Mouse (Mus musculus) lung, postnatal 0 days (tissue): Measurements from ENCODE around the gene Serpina3f. TPM values are rescaled to one million over a fixed set of nuclear protein-coding genes. Genes with fewer than 3 reads are reported as not detected.

Source experiments
- ATAC-seq: fragments of 200-750 bp; cut with Nextera tagmentation; 2 replicates; pipeline ENCODE4 v1.8.0; 2017; ENCODE audit warnings: moderate library complexity
- DNase-seq: peaks from one replicate; pipeline ENCODE4 v3.0.0-alpha.2; 2016; ENCODE audit warnings: low spot score
- H3K27ac ChIP-seq: fragments of 300-500 bp; sonication (generic); 2 replicates; pipeline ENCODE4 v1.5.1; 2014; ENCODE audit warnings: antibody characterized with exemption, mild to moderate bottlenecking, low read length, mixed read lengths
- H3K27me3 ChIP-seq: fragments of 300-500 bp; sonication (generic); replicated peaks from 2 replicates; pipeline ENCODE4 v1.6.1; 2014; ENCODE audit warnings: low read length, mixed read lengths; ENCODE audit not compliant: insufficient read depth
- H3K36me3 ChIP-seq: fragments of 300-500 bp; sonication (generic); 2 replicates; pipeline ENCODE4 v1.6.1; 2014; ENCODE audit warnings: low read length, mixed read lengths; ENCODE audit not compliant: insufficient read depth
- H3K4me1 ChIP-seq: fragments of 300-500 bp; sonication (generic); 2 replicates; pipeline ENCODE4 v1.6.1; 2014; ENCODE audit warnings: antibody characterized with exemption, low read depth, low read length, mixed read lengths; ENCODE audit not compliant: insufficient read depth
- H3K4me2 ChIP-seq: fragments of 300-500 bp; sonication (generic); replicated peaks from 2 replicates; pipeline ENCODE4 v1.6.1; 2014; ENCODE audit warnings: low read depth, mild to moderate bottlenecking, low read length, moderate library complexity, mixed read lengths
- H3K4me3 ChIP-seq: fragments of 300-500 bp; sonication (generic); 2 replicates; pipeline ENCODE4 v1.5.1; 2014; ENCODE audit warnings: low read depth, low read length
- H3K9ac ChIP-seq: fragments of 300-500 bp; sonication (generic); replicated peaks from 2 replicates; pipeline ENCODE4 v1.6.1; 2014; ENCODE audit warnings: low read depth, mild to moderate bottlenecking
- H3K9me3 ChIP-seq: fragments of 300-500 bp; sonication (generic); 2 replicates; pipeline ENCODE4 v1.6.1; 2016; ENCODE audit warnings: low read length, mixed read lengths
- CTCF ChIP-seq: IDR thresholded peaks from 2 replicates; pipeline ENCODE4 v1.5.1; 2016; ENCODE audit warnings: antibody characterized with exemption, mild to moderate bottlenecking
- EP300 ChIP-seq: IDR thresholded peaks from 2 replicates; pipeline ENCODE4 v1.6.1; 2016; ENCODE audit warnings: antibody characterized with exemption, mild to moderate bottlenecking, control low read depth
- WGBS: fragments of 180-500 bp; shearing (Covaris S2); extraction: QIAGEN DNeasy Blood & Tissue Kit; methylation state at CpG from one replicate; pipeline ENCODE4 v1.1.7; 2014; 5-methylcytosine and 5-hydroxymethylcytosine counted together
- polyA plus RNA-seq: library from polyadenylated mRNA; unstranded; fragments of >200 nt; fragmentation: Nextera tagmentation; extraction: Ambion mirVana; gene quantifications from 2 replicates; pipeline ENCODE4 v1.2.1, GENCODE M21; 2015

Gene Serpina3f
- 0.99 and 1.8 TPM in 2 replicates for polyA plus RNA-seq

DNA sequence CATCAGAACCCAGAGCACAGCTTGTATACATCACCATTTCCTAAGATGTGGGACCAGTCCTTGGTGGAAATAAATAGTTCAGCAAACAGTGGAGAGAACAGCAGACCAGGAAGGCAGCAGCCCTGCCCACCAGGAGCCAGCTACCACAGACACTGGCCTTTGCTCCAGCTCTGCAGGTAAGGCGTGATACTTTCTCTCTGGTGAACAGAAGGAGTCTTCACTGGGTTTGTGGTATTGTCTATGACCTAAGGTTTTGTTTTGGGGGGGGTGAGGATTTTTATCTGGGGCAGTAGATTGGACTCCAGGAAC lies at the start of gene Serpina3f:
Gene Serpina3f, plus strand, starts transcription at position 100 of the 309 bp plus-strand sequence.
- Histone ChIP-seq H3K9ac (no peak within 1 kb of the TSS), H3K36me3 (no peaks in the 10 kb centered on the region), H3K9me3 (no peaks in the 10 kb centered on the region), H3K4me2 (no peak within 1 kb of the TSS), H3K27ac (no peak within 1 kb of the TSS), H3K27me3 (no peaks in the 10 kb centered on the region), H3K4me3 (no peak within 1 kb of the TSS), H3K4me1 (no peaks in the 10 kb centered on the region)
- ATAC-seq (no peak), DNase-seq (no peak)
- TF ChIP-seq CTCF (no peak), EP300 (no peak)
- WGBS, result 46% methylated on average over 1 of the region's 1 CpGs

DNA sequence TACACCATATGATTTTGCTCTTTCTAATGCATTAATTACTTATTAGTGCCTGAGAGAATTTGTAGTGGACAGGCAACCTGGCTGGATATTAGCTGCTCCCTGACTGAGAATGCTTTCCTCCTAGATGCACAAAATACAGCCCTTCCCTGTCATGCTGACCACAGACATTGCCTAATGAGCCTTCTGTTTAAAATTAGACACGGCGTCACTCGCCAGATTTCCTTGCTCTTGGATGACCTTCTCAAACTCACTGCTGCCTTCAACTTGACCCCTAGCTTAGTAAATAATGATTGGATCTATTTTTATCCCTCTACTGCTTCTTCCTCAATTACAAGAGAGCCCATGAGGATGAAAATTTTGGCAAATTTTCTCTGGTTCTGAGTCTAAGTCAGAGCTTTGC lies 39.6 kb upstream of the Serpina3f start:
- Histone ChIP-seq H3K36me3 (no peaks in the 10 kb centered on the region), H3K4me2 (no peak overlapping the region), H3K9me3 (no peaks in the 10 kb centered on the region), H3K27me3 (no peaks in the 10 kb centered on the region), H3K9ac (no peak overlapping the region), H3K4me1 (no peaks in the 10 kb centered on the region), H3K27ac (no peak overlapping the region), H3K4me3 (no peak overlapping the region)
- no peak for ATAC-seq
- WGBS, result 38% methylated on average over 3 of the region's 3 CpGs
- peak; percentile 66 for DNase-seq
- TF ChIP-seq CTCF (no peak), EP300 (no peak)

DNA sequence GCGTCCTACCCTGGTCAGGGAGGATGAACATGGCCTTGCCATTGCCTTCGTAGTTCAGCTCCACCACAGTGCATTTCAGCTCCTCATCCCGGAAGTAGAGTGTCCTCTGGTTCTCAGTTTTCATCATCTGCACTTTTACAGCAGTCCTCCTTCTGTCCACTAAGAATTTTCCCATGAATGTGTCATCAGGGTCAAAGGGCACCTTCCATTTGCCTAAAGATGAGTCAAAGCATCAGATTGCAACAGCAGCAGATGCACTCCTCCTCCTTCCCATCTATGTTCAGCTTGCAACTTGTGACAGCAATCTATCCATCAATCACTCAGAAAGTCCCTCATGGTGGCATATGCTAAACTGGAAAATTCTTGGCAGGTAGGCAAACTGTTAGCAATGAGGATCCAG lies 38.7 kb upstream of the Serpina3f start:
- Histone ChIP-seq H3K9ac (no peak overlapping the region), H3K9me3 (no peaks in the 10 kb centered on the region), H3K4me1 (no peaks in the 10 kb centered on the region), H3K4me2 (no peak overlapping the region), H3K27me3 (no peaks in the 10 kb centered on the region), H3K36me3 (no peaks in the 10 kb centered on the region), H3K4me3 (no peak overlapping the region), H3K27ac (no peak overlapping the region)
- WGBS, result 72% methylated on average over 3 of the region's 3 CpGs
- TF ChIP-seq CTCF (no peak), EP300 (no peak)
- ATAC-seq (no peak), DNase-seq (peak; percentile 27)

GRCm38 (mm10) chr12:104178577-104178976 lies 35.8 kb upstream of the Serpina3f start:
- no peak overlapping the region for H3K4me3 ChIP-seq
- no peak overlapping the region for H3K27ac ChIP-seq
- H3K27me3 ChIP-seq, result no peaks in the 10 kb centered on the region
- no peak for ATAC-seq
- no peaks in the 10 kb centered on the region for H3K4me1 ChIP-seq
- no peak overlapping the region for H3K4me2 ChIP-seq
- no peaks in the 10 kb centered on the region for H3K36me3 ChIP-seq
- TF ChIP-seq CTCF (0 out of 2 replicates have a peak, but pooled peaks have one; percentile 1), EP300 (no peak)
- H3K9me3 ChIP-seq, result no peaks in the 10 kb centered on the region
- no peak overlapping the region for H3K9ac ChIP-seq
- no peak for DNase-seq

DNA sequence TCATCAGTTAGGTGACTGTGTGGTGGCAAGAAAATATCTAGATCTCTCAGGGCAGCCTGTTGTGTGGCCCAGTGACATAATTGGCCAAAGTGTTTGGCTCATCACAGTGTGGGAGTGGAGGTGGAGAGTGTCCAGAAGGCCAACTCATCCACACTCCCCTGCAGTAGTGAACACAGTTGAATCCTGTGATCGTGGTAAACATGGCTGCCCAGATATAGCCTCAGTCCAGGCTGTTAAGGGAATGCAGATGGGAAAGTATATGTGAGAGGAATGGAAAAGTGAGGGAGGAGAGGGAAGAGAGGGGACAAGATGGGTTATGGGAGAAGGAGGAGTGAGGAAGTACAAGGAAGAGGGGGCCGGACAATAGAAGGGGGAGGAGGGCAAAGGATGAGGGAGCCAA lies 35.4 kb upstream of the Serpina3f start:
- Histone ChIP-seq H3K9me3 (no peaks in the 10 kb centered on the region), H3K36me3 (no peaks in the 10 kb centered on the region), H3K4me3 (no peak overlapping the region), H3K4me2 (no peak overlapping the region), H3K4me1 (no peaks in the 10 kb centered on the region), H3K27ac (no peak overlapping the region), H3K27me3 (no peaks in the 10 kb centered on the region), H3K9ac (no peak overlapping the region)
- whole genome bisulfite sequencing, result 75% methylated on average over 2 of the region's 2 CpGs
- no peak for ATAC-seq
- DNase-seq, result no peak
- TF ChIP-seq CTCF (no peak), EP300 (no peak)

GRCm38 (mm10) chr12:104185046-104185445 lies 29.3 kb upstream of the Serpina3f start:
- H3K27ac ChIP-seq, result no peak overlapping the region
- H3K9ac ChIP-seq, result no peak overlapping the region
- no peak overlapping the region for H3K4me3 ChIP-seq
- H3K4me1 ChIP-seq, result no peaks in the 10 kb centered on the region
- H3K9me3 ChIP-seq, result no peaks in the 10 kb centered on the region
- H3K27me3 ChIP-seq, result no peaks in the 10 kb centered on the region
- H3K4me2 ChIP-seq, result no peak overlapping the region
- TF ChIP-seq EP300, result no peak
- no peak for TF ChIP-seq CTCF
- WGBS, result 61% methylated on average over 4 of the region's 4 CpGs
- DNase-seq, result no peak
- ATAC-seq, result no peak
- H3K36me3 ChIP-seq, result no peaks in the 10 kb centered on the region

DNA sequence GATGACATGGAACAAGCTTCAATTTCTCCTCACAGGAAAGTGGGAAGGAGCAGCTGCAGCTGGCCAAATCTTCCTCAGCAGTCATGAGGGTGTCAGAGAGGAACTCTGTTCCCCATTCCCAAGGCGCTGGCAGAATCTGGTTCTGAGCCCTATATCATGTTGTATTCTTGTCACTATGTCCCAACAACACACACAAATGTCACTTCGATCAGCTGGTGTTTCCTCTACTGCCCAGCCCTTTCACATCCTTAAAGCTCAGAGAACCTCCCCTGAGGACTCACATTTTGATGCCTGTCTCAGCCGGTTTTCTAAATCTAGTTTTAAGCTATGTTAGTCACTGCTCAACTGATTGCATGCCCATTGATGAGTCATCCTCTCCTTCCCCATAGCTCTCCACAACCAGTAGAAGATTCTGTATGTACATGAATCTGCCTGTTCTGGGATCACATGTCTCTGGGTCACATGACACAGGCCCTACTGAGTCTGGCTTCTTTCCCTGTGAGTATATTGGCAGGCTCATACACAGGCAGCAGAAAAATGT lies 28.2 kb upstream of the Serpina3f start:
- ATAC-seq (peak; percentile 89), DNase-seq (peak; percentile 87)
- TF ChIP-seq EP300 (no peak), CTCF (no peak)

More for the DNA sequence above, 28.2 kb upstream of the Serpina3f start:
- Histone ChIP-seq H3K27ac (no peak overlapping the region), H3K4me3 (no peak overlapping the region), H3K9ac (no peak overlapping the region), H3K4me2 (no peak overlapping the region), H3K27me3 (no peaks in the 10 kb centered on the region), H3K36me3 (no peaks in the 10 kb centered on the region), H3K4me1 (no peaks in the 10 kb centered on the region), H3K9me3 (no peaks in the 10 kb centered on the region)
- 52% methylated on average over 3 of the region's 3 CpGs for WGBS
